Mouse (Mus musculus) cerebellum, adult 2 months (tissue): Measurements from ENCODE around the gene Hvcn1.

Experiments used
- CTCF ChIP-seq: fragments of 200-500 bp; IDR thresholded peaks from 2 replicates; pipeline ENCODE4 v1.5.1; 2011; ENCODE audit warnings: low read depth, mild to moderate bottlenecking, control low read depth, low read length, moderate library complexity, borderline replicate concordance; ENCODE audit not compliant: insufficient read depth
- POLR2A ChIP-seq: fragments of 200-500 bp; IDR thresholded peaks from 2 replicates; pipeline ENCODE4 v1.6.1; 2011; ENCODE audit warnings: low read length, control low read depth, borderline replicate concordance; ENCODE audit not compliant: insufficient read depth

GRCm38 (mm10) chr5:122228772-122229171, 22.2 kb downstream of the Hvcn1 start:
- no peak for TF ChIP-seq POLR2A
- no peak for TF ChIP-seq CTCF
